Mouse (Mus musculus) ES-E14 (cell line): ENCODE data around the gene Fkbp1b. TPM values are rescaled to one million over a fixed set of nuclear protein-coding genes. Genes with fewer than 3 reads are reported as not detected.
"Not testable (repeated sequence)": the region's sequence is repeated elsewhere in the genome, so short reads cannot be mapped to it uniquely, and the experiment has no call there.

Source experiments
- DNase-seq: peaks from one replicate; pipeline ENCODE4 v3.0.0-alpha.2; 2013; ENCODE audit warnings: low read depth, low spot score
- H3K27ac ChIP-seq: 2 replicates; pipeline ENCODE4 v1.5.1; 2012; ENCODE audit warnings: low read depth, mild to moderate bottlenecking, low read length, moderate library complexity, mixed read lengths; ENCODE audit not compliant: poor library complexity, insufficient read depth, severe bottlenecking
- H3K36me3 ChIP-seq: 2 replicates; pipeline ENCODE4 v1.6.1; 2012; ENCODE audit warnings: mild to moderate bottlenecking, low read length, moderate library complexity, mixed read lengths; ENCODE audit not compliant: control insufficient read depth, poor library complexity, insufficient read depth, severe bottlenecking
- H3K4me1 ChIP-seq, 2 experiments: fragments of 150-350 bp in 1 of 2; sonication (generic) in 1 of 2; 2 replicates each; pipeline ENCODE4 v1.6.1; 2012; ENCODE audit warnings: low read length in 2 of 2, mild to moderate bottlenecking in 1 of 2, mixed read lengths in 1 of 2; ENCODE audit not compliant: control insufficient read depth in 2 of 2, insufficient read depth in 2 of 2, poor library complexity in 1 of 2
- H3K4me3 ChIP-seq, 2 experiments: fragments of 150-350 bp in 1 of 2; sonication (generic) in 1 of 2; 2 replicates each; pipeline ENCODE4 v1.5.1; 2012; ENCODE audit warnings: low read length in 2 of 2, low read depth in 1 of 2, mild to moderate bottlenecking in 1 of 2, mixed read lengths in 1 of 2; ENCODE audit not compliant: insufficient read depth in 1 of 2, poor library complexity in 1 of 2, severe bottlenecking in 1 of 2
- H3K9ac ChIP-seq: 2 replicates; pipeline ENCODE4 v1.6.1; 2012; ENCODE audit warnings: low read depth, mild to moderate bottlenecking, low read length, mixed read lengths; ENCODE audit not compliant: poor library complexity, insufficient read depth, severe bottlenecking
- H3K9me3 ChIP-seq: fragments of 150-350 bp; sonication (generic); 2 replicates; pipeline ENCODE4 v1.6.1; 2012; ENCODE audit warnings: low read depth, mild to moderate bottlenecking, low read length; ENCODE audit not compliant: control insufficient read depth, insufficient read depth
- CHD2 ChIP-seq: IDR thresholded peaks from 2 replicates; pipeline ENCODE4 v1.6.1; 2014; ENCODE audit warnings: mild to moderate bottlenecking, low read depth, low read length, inconsistent platforms
- HCFC1 ChIP-seq: IDR thresholded peaks from 2 replicates; pipeline ENCODE4 v1.6.1; 2012; ENCODE audit warnings: low read length, inconsistent platforms, borderline replicate concordance; ENCODE audit not compliant: insufficient read depth
- MAFK ChIP-seq: IDR thresholded peaks from 2 replicates; pipeline ENCODE4 v1.6.1; 2014; ENCODE audit warnings: mild to moderate bottlenecking, low read depth, low read length, inconsistent platforms; ENCODE audit not compliant: insufficient read depth
- ZC3H11A ChIP-seq: IDR thresholded peaks from 2 replicates; pipeline ENCODE4 v1.6.1; 2012; ENCODE audit warnings: low read depth, mild to moderate bottlenecking, inconsistent platforms, low read length, borderline replicate concordance
- ZNF384 ChIP-seq: IDR thresholded peaks from 2 replicates; pipeline ENCODE4 v1.6.1; 2012; ENCODE audit warnings: low read depth, low read length, inconsistent platforms
- in situ Hi-C, 2 experiments: fragments of 600-800 bp; cut with MboI; formaldehyde crosslinking; loops; one replicate each; pipeline ENCODE4 v1.15.1; 2025; ENCODE audit warnings: low sequenced_read_pairs in 2 of 2, inconsistent platforms in 1 of 2; ENCODE audit not compliant: unreplicated experiment in 2 of 2
- total RNA-seq: library from RNA; depleted of rRNA; stranded (reverse); fragments of 300-350 nt; gene quantifications from 2 replicates; pipeline ENCODE4 v1.2.3, GENCODE M21; 2012; rRNA removed

Fkbp1b gene
- total RNA-seq = 4.1 and 5.7 TPM in 2 replicates

DNA sequence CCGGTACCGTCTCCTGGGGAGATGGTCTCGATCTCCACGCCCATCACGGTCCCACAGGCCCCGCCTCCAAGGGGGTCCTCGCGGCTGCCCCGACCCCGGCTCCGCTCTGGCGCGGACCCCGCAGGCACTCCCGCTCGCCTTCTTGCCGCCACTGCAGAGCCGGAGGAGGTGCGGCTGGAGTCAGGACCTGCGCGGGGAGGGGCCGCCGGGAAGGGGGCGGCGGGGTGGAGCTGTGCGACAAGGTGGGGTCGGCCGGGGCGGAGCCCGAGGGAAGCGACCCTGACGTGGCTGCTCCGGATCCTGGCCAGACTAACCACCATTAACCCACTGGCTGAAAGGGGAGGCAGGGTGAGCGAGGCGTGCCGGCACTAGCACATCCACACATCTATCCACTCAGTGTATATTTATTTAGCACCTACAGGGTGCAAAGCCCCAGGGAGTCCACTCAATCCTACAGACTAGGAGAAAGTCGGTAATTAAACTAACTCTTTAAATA, at the start of gene Fkbp1b:
Gene Fkbp1b, minus strand, starts transcription at position 200 of the 496 bp plus-strand sequence.
- no peak for TF ChIP-seq CHD2
- 0 out of 2 replicates have a peak, but pooled peaks have one; percentile 52 for TF ChIP-seq HCFC1
- Histone ChIP-seq H3K27ac (no peak within 1 kb of the TSS), H3K4me1 (peaks cover 6% of the 10 kb centered on the region in 2 experiments; a peak in 2 of 4 replicates), H3K36me3 (no peaks in the 10 kb centered on the region), H3K9me3 (no peaks in the 10 kb centered on the region), H3K4me3 (peak within 1 kb of the TSS; percentile 72 to 80), H3K9ac (peak within 1 kb of the TSS; percentile 66)
- in situ Hi-C loops = no loop called here
- no peak for DNase-seq

DNA sequence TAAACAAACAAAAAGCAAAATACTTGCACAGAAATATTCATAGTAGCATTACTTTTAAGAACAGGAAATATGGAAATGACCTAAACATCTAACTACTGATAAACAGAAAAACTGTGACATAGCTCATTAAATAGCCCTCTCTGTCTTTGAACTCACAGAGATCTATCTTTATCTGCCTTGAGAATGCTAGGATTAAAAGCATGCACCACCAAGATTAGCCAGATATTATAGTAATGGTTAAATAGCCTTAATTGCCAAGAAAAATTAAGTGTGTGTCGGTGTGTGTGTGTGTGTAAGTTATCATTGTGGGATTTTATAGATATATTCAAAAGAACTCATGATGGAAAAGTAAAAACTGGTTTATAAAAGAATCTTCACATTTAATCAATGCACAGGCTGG, 48.5 kb upstream of the Fkbp1b start:
- in situ Hi-C loops = no loop called here
- H3K4me1 ChIP-seq = peaks cover 2% of the 10 kb centered on the region in 2 experiments; a peak in 2 of 4 replicates
- H3K4me3 ChIP-seq = no peak overlapping the region
- DNase-seq = no peak
- H3K27ac ChIP-seq = no peak overlapping the region
- no peaks in the 10 kb centered on the region for H3K9me3 ChIP-seq
- TF ChIP-seq CHD2 (no peak), ZC3H11A (no peak), MAFK (no peak), HCFC1 (no peak), ZNF384 (no peak)
- H3K9ac ChIP-seq = no peak overlapping the region
- H3K36me3 ChIP-seq = peaks cover 17% of the 10 kb centered on the region

DNA sequence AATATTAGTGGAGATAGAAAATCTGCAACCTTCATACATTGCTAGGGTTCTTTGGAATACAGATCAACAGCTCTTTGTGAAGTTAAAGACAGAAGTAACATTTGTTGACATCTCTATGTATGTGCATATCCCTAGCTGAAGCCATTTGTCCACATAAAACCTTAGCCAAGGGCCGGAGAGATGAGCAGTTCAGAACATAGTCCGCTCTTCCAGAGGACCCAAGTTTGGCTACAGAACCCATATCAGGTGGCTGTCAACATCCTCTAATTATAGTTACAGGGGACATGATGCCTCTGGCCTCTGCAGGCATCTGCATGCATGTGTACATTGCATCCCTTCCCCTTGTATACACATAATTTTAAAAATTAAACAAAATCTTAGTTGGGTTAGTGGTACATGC, 47.9 kb upstream of the Fkbp1b start:
- peaks cover 17% of the 10 kb centered on the region for H3K36me3 ChIP-seq
- no peak overlapping the region for H3K9ac ChIP-seq
- no peak overlapping the region for H3K27ac ChIP-seq
- DNase-seq = no peak
- peaks cover 2% of the 10 kb centered on the region in 2 experiments; a peak in 2 of 4 replicates for H3K4me1 ChIP-seq
- no peak for TF ChIP-seq CHD2
- TF ChIP-seq ZC3H11A = no peak
- TF ChIP-seq ZNF384 = no peak
- TF ChIP-seq HCFC1 = no peak
- TF ChIP-seq MAFK = no peak
- H3K9me3 ChIP-seq = no peaks in the 10 kb centered on the region
- no peak overlapping the region for H3K4me3 ChIP-seq
- in situ Hi-C loops = no loop called here

DNA sequence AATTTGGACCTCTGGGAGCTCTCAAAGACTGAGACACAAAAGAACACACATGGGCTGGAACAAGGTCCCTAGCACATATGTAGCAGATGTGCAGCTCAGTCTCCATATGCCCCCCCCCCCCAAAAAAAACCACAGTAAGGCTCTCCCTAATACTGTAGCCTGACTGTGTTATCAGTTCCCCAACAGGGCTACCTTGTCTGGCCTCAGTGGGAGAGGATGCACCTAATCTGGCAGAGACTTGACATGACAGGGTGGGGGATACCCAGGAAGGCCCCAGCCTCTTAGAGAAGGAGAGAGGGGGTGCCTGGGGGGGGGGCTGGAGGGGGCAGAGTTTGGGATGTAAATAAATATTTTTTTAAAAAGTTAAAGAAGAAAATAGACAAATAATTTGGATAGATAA, 47.3 kb upstream of the Fkbp1b start:
- DNase-seq = no peak
- Histone ChIP-seq H3K4me3 (no peak overlapping the region), H3K9ac (no peak overlapping the region), H3K36me3 (peaks cover 17% of the 10 kb centered on the region), H3K27ac (no peak overlapping the region), H3K4me1 (peaks cover 2% of the 10 kb centered on the region in 2 experiments; a peak in 2 of 4 replicates), H3K9me3 (no peaks in the 10 kb centered on the region)
- TF ChIP-seq HCFC1 (no peak), ZC3H11A (no peak), MAFK (no peak), ZNF384 (no peak), CHD2 (no peak)
- in situ Hi-C loops = no loop called here

DNA sequence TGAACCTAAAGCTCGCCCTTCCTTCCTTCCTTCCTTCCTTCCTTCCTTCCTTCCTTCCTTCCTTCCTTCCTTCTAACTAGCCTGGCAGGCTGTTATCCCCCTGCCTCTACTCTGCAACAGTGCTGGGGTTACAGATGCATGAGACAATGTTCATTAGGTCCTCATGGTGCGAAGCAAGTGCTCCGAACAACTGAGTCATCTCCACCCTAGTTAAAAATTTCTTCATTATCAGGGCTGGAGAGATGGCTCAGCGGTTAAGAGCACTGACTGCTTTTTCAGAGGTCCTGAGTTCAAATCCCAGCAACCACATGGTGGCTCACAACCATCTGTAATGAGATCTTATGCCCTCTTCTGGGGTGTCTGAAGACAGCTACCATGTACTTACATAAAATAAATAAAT, 45.2 kb upstream of the Fkbp1b start:
- H3K9me3 ChIP-seq, H3K4me3 ChIP-seq, DNase-seq, in situ Hi-C loops, H3K4me1 ChIP-seq, H3K9ac ChIP-seq, H3K27ac ChIP-seq: not testable (repeated sequence)
- peaks cover 23% of the 10 kb centered on the region for H3K36me3 ChIP-seq
